Mouse (Mus musculus) frontal cortex, postnatal 10 days (tissue): ENCODE measurements at regions not wholly inside any gene's neighbourhood (a gene's known extent, or its start where the extent isn't known, plus 50 kb on each side); places are given as distances from the start of the nearest gene placed in this dataset.
A peak's percentile ranks its signal among the peaks of the same experiment; 100 is the strongest.

Experiments used
- DNase-seq, 2 experiments: peaks; one replicate each; pipeline ENCODE4 v3.0.0; 2022; ENCODE audit warnings: low spot score in 2 of 2, mixed read lengths in 1 of 2

DNA sequence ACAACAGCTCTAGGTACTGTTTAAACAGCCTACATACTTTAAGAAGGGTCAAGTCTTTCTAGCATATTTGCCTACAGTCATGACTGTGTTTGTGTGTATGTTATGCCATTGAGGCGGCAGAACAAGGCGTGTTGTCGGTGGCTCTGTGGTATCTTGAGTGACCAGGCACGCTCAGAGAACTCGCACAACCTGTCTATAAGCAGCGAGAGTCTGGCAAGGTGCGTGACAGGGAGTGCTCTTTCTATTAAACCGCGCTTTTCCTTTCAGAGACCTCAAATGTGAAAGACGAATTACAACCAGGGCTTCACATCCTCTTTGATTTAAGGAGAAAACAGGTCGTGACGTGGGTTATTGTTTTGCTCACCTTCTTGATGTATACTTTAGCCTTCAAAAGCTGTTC lies 88.2 kb upstream of the Fam3c start:
- no peak for DNase-seq

DNA sequence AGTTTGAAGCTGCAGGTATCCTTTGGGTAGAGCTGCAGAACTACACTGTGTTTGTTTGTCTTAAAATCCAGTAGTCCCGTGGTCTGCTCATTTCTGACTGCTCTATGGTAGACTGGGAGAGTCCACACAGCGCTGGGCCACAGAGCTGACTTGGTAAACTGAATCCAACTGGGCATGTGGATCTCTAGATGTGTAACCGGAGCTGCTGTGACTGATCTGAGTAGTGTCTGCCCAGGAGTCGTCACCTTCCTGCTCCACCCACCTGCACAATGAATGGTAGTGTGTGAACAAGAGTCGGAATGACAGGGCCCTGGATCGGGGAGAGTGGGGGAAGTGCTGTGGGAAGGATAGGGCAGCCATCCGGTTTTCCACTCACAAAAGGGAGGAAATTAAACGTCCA lies 87.5 kb upstream of the Fam3c start:
- DNase-seq: no peak

DNA sequence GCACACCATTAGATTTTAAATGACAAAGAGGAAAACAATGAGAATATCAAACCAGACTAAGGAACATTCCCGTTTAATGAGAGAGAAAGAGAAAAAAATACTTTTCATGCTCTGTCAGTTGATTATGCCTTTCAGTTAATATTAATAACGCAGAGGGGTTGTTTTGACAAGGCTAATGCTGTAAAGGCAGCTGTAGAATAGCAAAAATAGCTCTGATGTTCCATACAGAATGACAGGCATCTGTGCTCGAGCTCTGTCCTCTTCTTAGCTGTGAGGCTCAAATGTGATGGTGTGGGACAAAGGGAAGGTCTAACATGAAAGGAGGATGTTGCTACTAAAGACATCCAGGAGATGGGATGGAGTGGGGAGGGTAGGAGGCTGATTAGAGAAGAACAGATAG lies 87.1 kb upstream of the Fam3c start:
- DNase-seq: no peak

DNA sequence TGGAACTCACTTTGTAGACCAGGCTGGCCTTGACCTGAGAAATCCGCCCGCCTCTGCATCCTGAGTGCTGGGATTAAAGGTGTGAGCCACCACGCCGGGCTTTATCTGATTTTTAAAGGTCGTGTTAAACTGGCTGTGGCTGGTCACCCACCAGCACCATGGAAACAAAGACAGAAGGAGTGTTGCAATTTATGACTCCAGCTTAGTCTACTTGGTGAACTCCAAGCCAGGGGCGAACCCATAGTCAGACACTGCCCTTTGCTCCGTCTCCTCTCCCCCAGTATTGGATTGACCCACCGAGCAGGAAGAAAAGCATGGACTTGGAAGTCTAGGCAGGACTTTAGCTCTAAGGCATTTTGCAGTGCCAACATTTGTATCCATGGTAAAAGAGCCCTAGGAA lies 86.5 kb upstream of the Fam3c start:
- DNase-seq: no peak

DNA sequence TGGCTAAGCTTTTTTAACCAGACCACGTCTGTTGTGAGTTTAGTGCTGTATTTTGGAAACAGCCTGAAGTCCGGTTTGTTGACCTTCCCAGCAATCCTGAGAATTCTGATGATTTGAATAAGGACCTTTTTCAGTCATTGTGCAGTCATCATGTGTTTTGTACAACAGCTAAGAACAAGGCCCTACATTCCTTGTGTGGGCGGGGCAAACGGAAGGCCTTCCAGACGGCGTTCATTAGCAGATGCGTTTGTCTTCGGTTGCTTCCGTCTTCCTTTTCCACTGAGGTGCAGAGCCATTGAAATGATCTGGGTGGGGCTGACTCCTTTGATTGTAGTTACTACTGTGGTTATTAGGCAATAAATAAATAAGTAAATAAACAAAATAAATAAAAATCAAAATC lies 83.8 kb upstream of the Fam3c start:
- DNase-seq: no peak

DNA sequence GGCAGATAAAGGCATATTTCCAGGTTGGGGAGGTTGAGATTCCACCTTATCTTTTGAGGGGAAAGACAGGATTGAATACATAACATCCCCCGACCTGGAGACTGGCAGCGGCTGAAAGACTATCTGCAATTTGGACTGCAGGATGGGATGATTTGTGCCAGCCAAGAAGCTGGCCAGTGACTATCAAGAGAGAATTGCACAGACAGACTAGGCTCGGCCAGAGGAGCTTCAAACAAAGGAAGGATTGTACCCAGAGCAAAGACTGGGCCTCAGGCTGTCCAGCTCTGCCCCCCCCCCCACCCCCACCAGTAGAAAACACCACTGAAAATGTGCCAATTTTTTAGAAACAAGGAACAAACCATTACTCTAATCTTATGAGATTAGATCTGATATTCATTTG lies 73.0 kb upstream of the Fam3c start:
- peak in 1 of 2 experiments; percentile 7 for DNase-seq

DNA sequence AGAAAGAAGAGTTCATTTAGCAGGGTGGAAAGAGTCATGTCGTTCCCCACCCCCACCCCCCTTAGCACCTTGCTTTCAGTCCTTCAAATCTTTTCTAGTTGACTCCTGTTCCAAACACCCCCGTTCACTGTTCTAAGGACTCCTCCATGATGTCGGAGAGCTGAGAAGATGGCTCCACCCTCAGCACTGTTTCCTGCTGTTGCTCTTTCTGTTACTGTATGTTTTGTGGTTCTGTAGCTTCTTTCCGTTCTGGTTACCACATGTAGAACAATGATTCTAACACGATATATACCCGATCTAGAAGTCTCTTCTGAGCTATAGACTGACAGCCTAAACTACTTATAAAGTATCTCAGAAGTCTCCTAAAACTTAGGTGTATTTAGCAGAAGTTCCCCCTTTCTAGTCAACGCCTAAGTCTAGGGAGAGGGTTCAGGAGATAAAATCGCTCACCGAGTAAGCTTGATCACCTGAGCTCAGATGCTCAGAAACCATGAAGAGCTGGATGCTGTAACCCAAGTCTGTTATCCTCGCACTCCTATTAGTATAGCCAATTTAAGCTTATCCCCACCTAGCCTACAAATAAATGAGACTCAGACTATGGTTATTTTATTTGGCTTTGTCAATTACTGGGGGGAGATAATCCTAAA lies 68.2 kb upstream of the Fam3c start:
- DNase-seq: no peak

DNA sequence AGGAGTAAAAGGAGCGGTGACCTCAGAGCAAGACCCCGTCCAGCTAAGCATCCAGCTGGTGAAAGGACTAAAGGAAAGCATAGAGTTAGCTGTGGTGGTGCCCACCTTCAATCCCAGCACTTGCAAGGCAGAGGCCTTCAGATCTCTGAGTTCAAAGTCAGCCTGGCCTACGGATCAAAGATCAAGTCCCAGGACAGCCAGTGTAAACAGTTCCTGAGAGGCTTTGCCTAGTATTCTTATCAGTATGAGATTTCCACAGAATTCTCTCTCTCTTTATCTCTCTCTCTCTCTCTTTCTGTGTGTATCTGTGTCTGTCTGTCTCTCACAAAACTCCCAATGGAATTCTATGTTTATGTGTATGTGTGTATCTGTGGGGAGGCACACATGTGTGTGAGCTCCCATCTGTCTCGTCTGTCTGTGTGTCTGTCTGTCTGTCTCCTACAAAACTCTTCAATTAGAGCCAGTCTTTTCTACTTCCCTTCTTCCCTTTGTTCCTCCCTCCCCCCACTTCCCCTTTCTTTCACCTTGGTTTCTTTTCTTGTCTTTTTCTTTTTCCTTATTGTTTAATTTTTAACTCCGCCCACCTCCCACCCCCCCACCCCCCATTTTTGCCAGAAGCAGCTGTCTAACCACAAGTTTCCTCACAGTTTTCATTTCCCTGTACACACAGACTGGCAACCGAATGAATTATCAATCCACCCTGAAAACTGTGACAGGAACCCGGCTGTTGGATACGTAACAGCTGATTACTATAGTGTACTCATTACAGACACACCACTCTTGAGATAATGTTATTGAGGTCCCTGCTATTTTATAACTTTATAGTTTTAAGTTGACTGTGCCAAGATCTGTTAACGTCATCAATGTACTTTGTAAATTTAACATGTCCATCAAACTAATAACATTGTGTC lies 67.3 kb upstream of the Fam3c start:
- DNase-seq: no peak

DNA sequence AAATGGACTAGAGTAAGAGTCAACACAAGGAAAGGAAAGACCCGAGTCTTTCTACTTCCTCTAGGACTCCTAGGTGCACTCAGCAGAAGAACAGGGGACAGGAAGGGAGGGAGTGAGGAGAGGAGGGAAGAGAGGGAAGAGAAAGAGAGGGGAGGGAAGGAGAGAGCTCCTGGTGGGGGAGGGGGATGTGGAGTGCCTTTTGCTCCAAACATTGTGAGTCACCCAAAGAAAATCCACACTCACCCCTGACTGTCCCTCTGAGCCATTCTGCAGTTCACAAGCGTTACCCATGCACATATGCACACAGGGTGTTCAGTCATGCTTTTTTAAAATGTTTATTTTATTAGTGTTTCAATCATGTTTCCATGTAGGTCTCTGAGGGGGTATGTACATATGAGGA lies 65.5 kb upstream of the Fam3c start:
- DNase-seq: no peak

DNA sequence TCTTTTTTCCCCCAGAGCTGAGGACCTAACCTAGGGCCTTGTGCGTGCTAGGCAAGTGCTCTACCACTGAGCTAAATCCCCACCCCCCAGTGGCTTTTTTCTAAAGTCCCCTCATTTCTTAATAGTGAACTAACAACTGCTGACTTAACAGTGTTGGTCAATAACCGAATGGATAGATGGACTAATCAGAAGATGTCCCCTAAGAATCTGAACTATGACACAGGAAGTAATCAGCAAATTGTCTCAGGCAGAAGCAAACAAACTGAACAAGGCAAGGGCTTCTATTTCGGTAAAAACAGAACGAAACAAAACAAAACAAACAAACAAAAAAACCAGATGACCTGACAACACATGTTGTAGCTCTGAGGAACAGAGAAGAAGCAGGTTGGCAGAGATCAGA lies 62.2 kb upstream of the Fam3c start:
- DNase-seq: no peak

DNA sequence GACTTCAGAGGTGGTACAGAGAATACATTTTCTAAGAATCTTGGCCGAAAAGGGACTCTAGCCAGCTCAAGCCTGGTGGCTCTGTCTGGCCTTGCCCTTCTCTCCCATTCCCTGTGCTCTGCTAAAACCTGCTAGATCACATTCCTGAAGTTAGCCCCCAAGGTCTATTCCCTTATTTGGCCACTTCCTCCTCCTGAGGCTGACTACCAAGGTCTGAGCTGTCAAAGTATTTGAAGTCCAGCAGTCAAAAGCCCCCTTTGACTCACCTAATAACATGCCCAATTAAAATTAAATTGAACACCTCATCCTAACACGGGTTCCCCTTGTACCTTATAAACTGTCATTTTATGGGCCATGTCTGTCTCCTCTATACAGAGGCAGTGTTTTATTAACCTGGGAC lies 61.1 kb upstream of the Fam3c start:
- DNase-seq: no peak

DNA sequence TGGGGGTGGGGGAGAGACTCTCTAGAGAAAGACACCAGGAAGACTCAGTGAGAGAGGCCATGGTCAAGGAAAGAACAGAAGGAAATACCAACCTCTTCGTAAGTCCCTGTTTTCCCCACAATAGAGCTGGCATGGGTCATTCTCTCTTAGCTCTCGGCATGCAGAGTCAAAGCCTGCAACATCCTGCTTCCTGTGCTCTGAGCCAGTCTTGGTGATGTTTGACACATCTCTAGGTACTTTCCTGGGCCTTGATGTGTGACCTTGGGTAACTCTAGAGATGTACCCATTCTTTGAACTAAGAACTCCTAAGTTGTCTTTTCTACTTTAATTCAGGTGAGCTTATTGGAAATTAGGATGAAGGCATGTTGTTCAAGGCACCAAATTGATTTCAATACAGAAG lies 55.8 kb upstream of the Fam3c start:
- no peak for DNase-seq

DNA sequence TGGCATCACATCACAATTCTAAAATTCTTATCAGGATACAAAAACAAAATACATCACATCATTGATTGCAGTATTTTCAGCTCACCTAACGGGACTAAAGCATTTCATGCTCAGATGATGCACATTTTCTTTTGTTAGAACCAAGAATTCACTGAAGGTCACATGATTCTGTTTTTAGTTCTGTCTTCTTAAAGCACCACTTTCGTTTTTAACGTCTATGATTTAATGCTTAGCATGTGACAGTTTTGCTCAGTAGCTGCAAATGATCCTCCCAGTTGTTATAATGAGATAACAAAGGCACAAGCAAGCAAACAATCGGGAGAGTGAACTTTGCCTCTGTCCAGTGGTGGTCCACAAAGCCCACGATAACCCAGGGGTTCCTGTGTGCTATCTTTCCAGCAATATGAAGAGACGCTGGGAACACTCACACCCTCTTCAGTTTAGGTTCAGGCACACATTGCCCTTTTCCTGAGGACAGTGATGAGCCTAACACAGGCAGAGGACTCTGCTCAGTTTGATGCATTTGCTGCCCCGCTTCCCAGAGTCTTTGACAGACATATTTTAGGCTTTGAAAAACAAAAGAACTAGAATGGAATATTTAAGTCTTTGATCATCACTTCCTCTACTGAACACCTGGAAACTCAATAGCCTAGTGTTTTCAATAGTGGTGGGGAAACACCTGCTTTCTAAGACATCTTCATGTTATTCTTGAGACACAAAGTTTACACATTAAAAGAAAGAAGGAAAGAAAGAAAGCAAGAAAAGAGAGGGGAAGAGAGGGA lies 53.0 kb upstream of the Fam3c start:
- DNase-seq: no peak
